Mouse (Mus musculus): ENCODE results near the gene Tiam2.

GRCm38 (mm10) chr17:3387819-3388218 is 61.4 kb downstream of the Tiam2 start:
- TF ChIP-seq EP300 (IDR thresholded peaks at IDR 0.05; ENCODE audit: low read depth) (no peak), CTCF (IDR thresholded peaks at IDR 0.05; ENCODE audit: low read depth) (no peak)

Data from liver, postnatal 0 days (tissue).